Mouse (Mus musculus) midbrain, embryonic 13.5 days (tissue): ENCODE results near the gene Chd4. TPM values are rescaled to one million over a fixed set of nuclear protein-coding genes. Genes with fewer than 3 reads are reported as not detected.
"Not testable (repeated sequence)": the region's sequence is repeated elsewhere in the genome, so short reads cannot be mapped to it uniquely, and the experiment has no call there.

Experiments used
- ATAC-seq: fragments of 200-750 bp; cut with Nextera tagmentation; 2 replicates; pipeline ENCODE4 v1.8.0; 2017; ENCODE audit warnings: mild to moderate bottlenecking, moderate TSS enrichment, moderate library complexity
- H3K27ac ChIP-seq: fragments of 300-500 bp; sonication (generic); 2 replicates; pipeline ENCODE4 v1.5.1; 2015; ENCODE audit warnings: inconsistent platforms, mild to moderate bottlenecking, moderate library complexity
- H3K27me3 ChIP-seq: fragments of 300-500 bp; sonication (generic); 2 replicates; pipeline ENCODE4 v1.6.1; 2015; ENCODE audit warnings: mild to moderate bottlenecking, inconsistent platforms
- H3K36me3 ChIP-seq: fragments of 300-500 bp; sonication (generic); 2 replicates; pipeline ENCODE4 v1.6.1; 2015; ENCODE audit warnings: mild to moderate bottlenecking, inconsistent platforms
- H3K4me1 ChIP-seq: fragments of 300-500 bp; sonication (generic); replicated peaks from 2 replicates; pipeline ENCODE4 v1.6.1; 2015; ENCODE audit warnings: inconsistent platforms
- H3K4me2 ChIP-seq: fragments of 300-500 bp; sonication (generic); replicated peaks from 2 replicates; pipeline ENCODE4 v1.6.1; 2015; ENCODE audit warnings: moderate library complexity, mild to moderate bottlenecking, inconsistent platforms
- H3K4me3 ChIP-seq: fragments of 300-500 bp; sonication (generic); replicated peaks from 2 replicates; pipeline ENCODE4 v1.5.1; 2015; ENCODE audit warnings: mild to moderate bottlenecking, inconsistent platforms
- H3K9ac ChIP-seq: fragments of 300-500 bp; sonication (generic); replicated peaks from 2 replicates; pipeline ENCODE4 v1.6.1; 2015; ENCODE audit warnings: mild to moderate bottlenecking, inconsistent platforms
- H3K9me3 ChIP-seq: fragments of 300-500 bp; sonication (generic); 2 replicates; pipeline ENCODE4 v1.6.1; 2016; ENCODE audit warnings: mild to moderate bottlenecking, inconsistent platforms
- WGBS: fragments of 180-500 bp; shearing (Covaris S2); methylation state at CpG from one replicate; pipeline ENCODE4 v1.1.7; 2015; 5-methylcytosine and 5-hydroxymethylcytosine counted together
- polyA plus RNA-seq: library from polyadenylated mRNA; unstranded; fragments of >200 nt; fragmentation: Nextera tagmentation; extraction: Ambion mirVana; gene quantifications from 2 replicates; pipeline ENCODE4 v1.2.1, GENCODE M21; 2015

Gene Chd4
- polyA plus RNA-seq, 1 experiment from 2014 or later, result 133 TPM

DNA sequence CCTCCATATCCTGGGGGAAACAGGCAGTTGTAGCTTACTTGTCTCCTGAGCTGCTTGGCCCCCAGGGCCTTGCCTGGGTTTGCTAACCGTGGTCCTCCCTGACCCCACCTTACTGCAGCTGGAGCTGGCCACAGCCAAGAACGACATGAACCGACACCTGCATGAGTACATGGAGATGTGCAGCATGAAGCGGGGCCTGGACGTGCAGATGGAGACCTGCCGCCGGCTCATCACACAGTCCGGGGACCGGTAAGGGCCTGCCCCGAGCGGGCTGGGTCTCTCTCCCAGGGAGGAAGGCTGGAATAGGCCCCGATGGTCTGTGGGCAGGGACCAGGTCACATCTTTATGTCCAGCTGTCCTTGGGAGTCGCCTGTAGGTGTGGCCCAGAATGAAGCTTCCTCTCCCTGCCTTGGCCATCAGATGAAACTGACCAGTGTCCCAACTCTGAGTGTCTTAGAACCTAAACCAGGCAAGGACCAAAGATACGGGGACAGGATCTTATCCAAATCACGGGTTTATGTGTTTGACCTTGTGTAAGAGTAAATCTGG lies 63.2 kb downstream of the Chd4 start:
- Histone ChIP-seq H3K27me3 (no peaks in the 10 kb centered on the region), H3K4me2 (no peak overlapping the region), H3K9me3 (no peaks in the 10 kb centered on the region), H3K4me3 (no peak overlapping the region), H3K36me3 (peaks cover 66% of the 10 kb centered on the region), H3K4me1 (peaks cover 43% of the 10 kb centered on the region), H3K27ac (no peak overlapping the region), H3K9ac (no peak overlapping the region)
- WGBS, result 91% methylated on average over 15 of the region's 15 CpGs
- ATAC-seq, result no peak

DNA sequence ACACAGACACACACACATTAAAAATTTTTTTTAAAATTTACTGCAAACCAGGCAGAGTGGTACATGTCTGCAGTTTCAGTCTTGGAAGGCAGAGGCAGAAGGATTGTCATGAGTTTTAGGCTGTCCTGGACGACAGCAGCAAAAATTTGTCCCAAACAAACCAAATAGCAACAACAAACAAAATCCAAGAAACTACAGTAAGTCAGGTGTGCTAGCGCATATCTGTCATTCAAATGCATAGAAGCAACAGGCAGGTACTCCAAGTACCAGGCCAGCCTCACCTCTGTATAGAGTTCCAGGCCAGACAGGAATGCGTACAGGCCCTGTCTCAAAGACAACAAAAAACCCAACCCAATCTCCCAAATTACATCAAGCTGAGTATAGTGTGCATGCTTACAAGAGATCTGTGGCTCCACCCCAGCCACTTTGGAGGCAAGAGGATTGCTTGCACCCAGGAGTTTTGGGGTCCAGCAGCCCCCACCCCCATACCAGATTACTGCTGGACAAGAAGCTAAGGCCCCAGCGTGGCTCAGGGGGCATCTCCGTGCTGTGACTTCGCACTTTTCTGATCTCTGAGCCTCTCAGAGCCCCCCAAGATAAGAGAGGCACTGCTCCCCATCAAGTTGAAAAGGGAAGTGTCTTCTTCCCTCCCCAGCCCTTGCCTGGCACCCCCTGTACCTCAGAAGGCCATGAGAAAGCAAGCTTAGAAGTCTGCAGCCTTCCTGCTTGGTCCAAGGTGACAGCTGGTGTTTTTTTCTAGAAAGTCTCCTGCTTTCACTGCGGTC lies 64.2 kb downstream of the Chd4 start:
- Histone ChIP-seq H3K27ac (no peak overlapping the region), H3K27me3 (no peaks in the 10 kb centered on the region)
- 86% methylated on average over 7 of the region's 7 CpGs for WGBS

GRCm38 (mm10) chr6:125160558-125160853 lies 64.7 kb downstream of the Chd4 start:
- Histone ChIP-seq H3K4me2 (no peak overlapping the region), H3K4me3 (no peak overlapping the region), H3K4me1 (peaks cover 48% of the 10 kb centered on the region), H3K9me3 (no peaks in the 10 kb centered on the region), H3K27ac (no peak overlapping the region), H3K27me3 (no peaks in the 10 kb centered on the region), H3K36me3 (peaks cover 58% of the 10 kb centered on the region), H3K9ac (no peak overlapping the region; the same call in 1 of the 2 replicates)
- 40% methylated on average over 10 of the region's 10 CpGs for WGBS
- ATAC-seq, result no peak

More for the DNA sequence above, 64.2 kb downstream of the Chd4 start:
- H3K4me2 ChIP-seq, result no peak overlapping the region
- no peak for ATAC-seq
- no peaks in the 10 kb centered on the region for H3K9me3 ChIP-seq
- peaks cover 63% of the 10 kb centered on the region for H3K36me3 ChIP-seq
- H3K9ac ChIP-seq, result no peak overlapping the region
- H3K4me1 ChIP-seq, result peaks cover 48% of the 10 kb centered on the region
- H3K4me3 ChIP-seq, result no peak overlapping the region

GRCm38 (mm10) chr6:125160854-125161760 lies 65.3 kb downstream of the Chd4 start:
- Histone ChIP-seq H3K4me3 (no peak overlapping the region), H3K27ac (no peak overlapping the region), H3K9me3 (no peaks in the 10 kb centered on the region), H3K4me2 (no peak overlapping the region), H3K9ac (peak overlapping the region; percentile 10; the same call in 1 of the 2 replicates), H3K36me3 (peaks cover 57% of the 10 kb centered on the region), H3K27me3 (no peaks in the 10 kb centered on the region), H3K4me1 (peaks cover 53% of the 10 kb centered on the region)
- WGBS, result 17% methylated on average over 22 of the region's 22 CpGs
- no peak for ATAC-seq

DNA sequence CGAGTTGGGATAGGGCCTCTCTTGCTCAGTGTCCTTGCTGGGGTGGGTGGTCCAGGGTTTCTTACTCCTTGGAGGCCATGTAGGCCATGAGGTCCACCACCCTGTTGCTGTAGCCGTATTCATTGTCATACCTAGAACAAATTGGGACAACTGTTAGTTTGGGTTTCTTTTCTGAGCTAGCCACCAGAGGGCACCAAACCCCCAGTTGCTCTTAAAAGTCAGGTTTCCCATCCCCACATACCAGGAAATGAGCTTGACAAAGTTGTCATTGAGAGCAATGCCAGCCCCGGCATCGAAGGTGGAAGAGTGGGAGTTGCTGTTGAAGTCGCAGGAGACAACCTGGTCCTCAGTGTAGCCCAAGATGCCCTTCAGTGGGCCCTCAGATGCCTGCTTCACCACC lies 66.2 kb downstream of the Chd4 start:
- 6% methylated on average over 4 of the region's 5 CpGs for WGBS
- not testable (repeated sequence) for ATAC-seq, H3K27ac ChIP-seq, H3K27me3 ChIP-seq, H3K4me3 ChIP-seq, H3K4me2 ChIP-seq, H3K9ac ChIP-seq, H3K9me3 ChIP-seq
- Histone ChIP-seq H3K4me1 (peaks cover 58% of the 10 kb centered on the region), H3K36me3 (peaks cover 57% of the 10 kb centered on the region)

DNA sequence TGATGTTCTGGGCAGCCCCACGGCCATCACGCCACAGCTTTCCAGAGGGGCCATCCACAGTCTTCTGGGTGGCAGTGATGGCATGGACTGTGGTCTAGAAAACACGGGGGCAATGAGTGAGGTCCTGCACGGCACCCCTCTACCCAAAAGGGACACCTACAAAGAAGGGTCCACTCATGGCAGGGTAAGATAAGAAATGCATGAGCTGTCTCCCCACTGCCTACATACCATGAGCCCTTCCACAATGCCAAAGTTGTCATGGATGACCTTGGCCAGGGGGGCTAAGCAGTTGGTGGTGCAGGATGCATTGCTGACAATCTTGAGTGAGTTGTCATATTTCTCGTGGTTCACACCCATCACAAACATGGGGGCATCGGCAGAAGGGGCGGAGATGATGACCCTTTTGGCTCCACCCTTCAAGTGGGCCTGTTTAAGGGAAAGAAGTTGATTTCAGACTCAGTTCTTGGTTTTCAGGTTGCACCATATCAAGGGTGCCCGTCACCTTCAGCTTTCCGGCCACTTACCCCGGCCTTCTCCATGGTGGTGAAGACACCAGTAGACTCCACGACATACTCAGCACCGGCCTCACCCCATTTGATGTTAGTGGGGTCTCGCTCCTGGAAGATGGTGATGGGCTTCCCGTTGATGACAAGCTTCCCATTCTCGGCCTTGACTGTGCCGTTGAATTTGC lies 67.0 kb downstream of the Chd4 start:
- H3K36me3 ChIP-seq, result peaks cover 61% of the 10 kb centered on the region
- not testable (repeated sequence) for H3K27me3 ChIP-seq, ATAC-seq, H3K27ac ChIP-seq, H3K4me3 ChIP-seq, H3K9me3 ChIP-seq, H3K9ac ChIP-seq
- 0 out of 2 replicates have a peak overlapping the region, but pooled peaks have one; percentile 3 for H3K4me2 ChIP-seq
- 77% methylated on average over 13 of the region's 16 CpGs for WGBS
- H3K4me1 ChIP-seq, result peaks cover 58% of the 10 kb centered on the region

DNA sequence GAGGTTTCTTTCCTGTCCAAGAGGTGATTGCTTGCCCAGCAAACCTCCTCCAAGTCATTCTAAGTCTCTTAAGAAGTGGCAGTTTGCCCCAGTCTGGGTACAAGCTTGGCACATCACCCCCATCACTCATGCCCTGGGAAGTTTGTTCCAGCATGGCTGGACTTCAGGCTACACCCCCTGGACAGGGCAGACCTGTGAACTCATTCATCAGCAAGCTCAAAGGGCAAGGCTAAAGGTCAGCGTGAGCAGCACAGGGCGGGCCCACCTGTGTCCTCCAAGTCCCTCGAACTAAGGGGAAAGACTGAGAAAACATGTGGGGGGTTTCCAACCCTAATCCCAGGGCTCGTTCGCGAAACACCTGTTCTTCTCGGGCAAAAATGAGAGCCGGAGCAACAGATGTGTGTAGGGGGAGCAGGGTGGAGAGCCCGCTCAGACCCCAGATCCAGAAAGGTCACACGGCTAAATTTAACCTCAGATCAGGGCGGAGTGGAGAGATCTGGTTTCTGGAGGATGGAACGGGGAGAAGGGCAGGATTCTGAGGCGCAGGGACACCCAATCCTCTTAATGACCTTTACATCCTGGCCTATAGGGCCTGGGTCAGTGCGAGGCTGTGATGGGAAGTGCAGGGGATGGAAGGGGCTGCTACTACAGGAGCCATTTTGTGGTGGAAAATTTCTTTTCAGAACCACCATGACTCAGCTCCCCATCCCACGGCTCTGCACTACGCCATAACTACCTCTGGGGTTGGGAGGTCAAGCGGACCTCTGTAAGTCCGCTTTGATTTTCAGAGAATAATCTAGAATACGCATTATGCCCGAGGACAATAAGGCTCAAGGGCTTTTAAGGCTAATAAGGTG lies 68.2 kb downstream of the Chd4 start:
- peak overlapping the region; percentile 96 for H3K4me2 ChIP-seq
- H3K27ac ChIP-seq, result peak overlapping the region; percentile 94
- H3K4me3 ChIP-seq, result peak overlapping the region; percentile 98
- H3K36me3 ChIP-seq, result peaks cover 65% of the 10 kb centered on the region
- H3K9me3 ChIP-seq, result no peaks in the 10 kb centered on the region
- H3K4me1 ChIP-seq, result peaks cover 57% of the 10 kb centered on the region
- no peaks in the 10 kb centered on the region for H3K27me3 ChIP-seq
- peak overlapping the region; percentile 98 for H3K9ac ChIP-seq
- peak; percentile 10; the same call in 1 of the 2 replicates for ATAC-seq
- 4% methylated on average over 20 of the region's 20 CpGs for WGBS

DNA sequence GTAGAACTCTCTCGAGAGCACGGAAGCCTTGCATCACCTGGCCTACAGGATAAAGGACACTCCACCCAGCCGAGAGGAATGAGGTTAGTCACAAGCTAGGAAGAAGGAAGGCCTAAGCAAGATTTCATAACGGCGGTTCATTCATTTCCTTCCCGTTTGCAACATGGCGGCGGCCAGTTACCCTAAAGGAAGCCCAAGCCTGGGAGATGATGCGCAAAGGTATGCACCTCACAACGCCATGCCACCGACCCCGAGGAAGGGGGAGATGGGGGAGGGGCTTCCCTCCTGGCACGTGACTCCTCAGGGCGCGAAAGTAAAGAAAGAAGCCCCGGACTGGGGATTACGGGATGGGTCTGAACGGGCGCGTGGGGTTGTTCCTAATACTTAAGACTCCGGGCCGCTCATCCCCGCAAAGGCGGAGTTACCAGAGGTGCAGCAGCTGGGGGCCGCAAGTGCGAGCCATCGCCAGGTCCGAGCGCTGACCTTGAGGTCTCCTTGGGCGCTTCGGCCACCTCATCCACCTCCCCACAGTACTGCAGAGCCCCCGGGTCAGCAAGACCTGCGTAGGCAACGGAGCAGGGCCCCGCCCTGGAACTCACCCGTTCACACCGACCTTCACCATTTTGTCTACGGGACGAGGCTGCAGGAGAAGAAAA lies 69.0 kb downstream of the Chd4 start:
- H3K4me3 ChIP-seq, result peak overlapping the region; percentile 98
- no peaks in the 10 kb centered on the region for H3K9me3 ChIP-seq
- H3K36me3 ChIP-seq, result peaks cover 65% of the 10 kb centered on the region
- peak; percentile 47 for ATAC-seq
- H3K27ac ChIP-seq, result peak overlapping the region; percentile 94
- H3K27me3 ChIP-seq, result no peaks in the 10 kb centered on the region
- H3K4me1 ChIP-seq, result peaks cover 57% of the 10 kb centered on the region
- peak overlapping the region; percentile 98 for H3K9ac ChIP-seq
- 0% methylated on average over 39 of the region's 39 CpGs for WGBS
- peak overlapping the region; percentile 96 for H3K4me2 ChIP-seq

GRCm38 (mm10) chr6:125165328-125165891 lies 69.6 kb downstream of the Chd4 start:
- Histone ChIP-seq H3K9ac (peak overlapping the region; percentile 98), H3K4me3 (peak overlapping the region; percentile 98), H3K36me3 (peaks cover 65% of the 10 kb centered on the region), H3K27me3 (no peaks in the 10 kb centered on the region), H3K4me1 (peaks cover 55% of the 10 kb centered on the region), H3K27ac (peak overlapping the region; percentile 94), H3K9me3 (no peaks in the 10 kb centered on the region), H3K4me2 (peak overlapping the region; percentile 96)
- 0% methylated on average over 36 of the region's 36 CpGs for WGBS
- peak; percentile 92 for ATAC-seq

- no peaks in the 10 kb centered on the region for H3K27me3 ChIP-seq
- H3K4me2 ChIP-seq, result peak within 1 kb of the TSS; percentile 96
- ATAC-seq, result peak; percentile 13
- H3K9ac ChIP-seq, result peak within 1 kb of the TSS; percentile 98
- H3K9me3 ChIP-seq, result no peaks in the 10 kb centered on the region
- H3K36me3 ChIP-seq, result peaks cover 65% of the 10 kb centered on the region
- peaks cover 47% of the 10 kb centered on the region for H3K4me1 ChIP-seq
- H3K27ac ChIP-seq, result peak within 1 kb of the TSS; percentile 94
- peak within 1 kb of the TSS; percentile 98 for H3K4me3 ChIP-seq
- WGBS, result 0% methylated on average over 18 of the region's 18 CpGs
Observed at GRCm38 (mm10) chr6:125166051-125166751, 70.4 kb downstream of the Chd4 start, which contains the start of gene Gapdh. Gene Gapdh (minus strand): TSS chr6:125166467.
